Mouse (Mus musculus): Measurements from ENCODE around the gene Slc25a10.
A peak's percentile ranks its signal among the peaks of the same experiment; 100 is the strongest.

Gene Slc25a10

DNA sequence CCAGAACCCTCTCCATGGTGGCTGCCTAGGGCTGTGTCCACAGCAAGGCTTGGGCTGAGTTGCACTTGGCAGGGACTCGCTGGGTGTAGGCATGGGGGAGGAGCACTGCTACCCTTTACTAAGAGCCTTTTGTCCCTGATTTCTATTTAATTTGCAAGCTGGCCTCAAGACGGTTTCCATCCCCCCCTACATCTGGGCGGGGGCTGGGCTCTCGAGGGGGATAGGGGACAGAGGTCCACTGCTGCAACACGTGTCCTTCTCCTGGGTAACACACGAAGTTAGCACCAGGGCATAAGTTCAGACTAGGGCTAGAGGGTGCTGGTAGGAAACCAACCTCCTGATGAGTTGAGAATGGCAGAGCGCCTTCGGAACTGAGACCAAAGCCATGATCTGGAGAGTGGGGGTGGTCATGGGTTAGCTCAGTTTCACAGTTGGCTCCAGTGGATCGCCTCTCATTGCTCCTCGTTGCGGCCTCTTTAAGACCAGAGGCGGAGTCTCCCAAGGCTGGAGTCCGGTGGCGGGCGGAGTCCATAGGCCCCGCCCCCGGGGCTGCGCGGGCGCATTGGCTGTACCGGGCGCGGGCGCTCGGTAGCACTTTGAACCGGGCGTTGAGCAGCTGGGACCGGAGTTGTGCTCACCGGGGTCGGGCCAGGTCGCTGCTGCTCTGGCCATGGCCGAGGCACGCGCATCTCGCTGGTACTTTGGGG is at the start of gene Slc25a10:
TSS of gene Slc25a10 (plus strand) at position 524 of the 707 bp plus-strand sequence.
- DNase-seq (ENCODE audit: low spot score in 2 of 2): peak; percentile 89 to 90

DNA sequence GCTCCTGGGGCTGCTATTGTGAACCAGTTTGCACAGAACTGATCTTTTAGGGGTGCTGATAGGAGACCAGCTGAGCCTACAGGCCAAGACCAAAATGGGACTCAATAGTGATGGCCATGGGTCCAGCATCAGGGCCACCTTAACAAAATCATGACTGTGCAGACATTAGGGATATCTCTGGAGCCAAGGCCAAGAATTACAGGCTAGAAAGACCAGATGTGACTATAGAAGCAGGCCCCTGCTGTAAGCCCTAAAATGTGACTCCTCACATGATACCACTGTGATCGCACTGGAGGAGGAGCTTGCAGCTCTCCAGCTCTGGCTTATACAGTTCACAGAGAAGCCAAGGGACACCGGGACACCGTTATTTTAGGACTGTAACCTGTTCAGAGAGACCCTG is 49.3 kb upstream of the Slc25a10 start, which contains the start of gene Tspan10:
TSS of gene Tspan10 (plus strand) at position 301 of the 400 bp plus-strand sequence.
- DNase-seq (ENCODE audit: low spot score in 2 of 2): no peak

DNA sequence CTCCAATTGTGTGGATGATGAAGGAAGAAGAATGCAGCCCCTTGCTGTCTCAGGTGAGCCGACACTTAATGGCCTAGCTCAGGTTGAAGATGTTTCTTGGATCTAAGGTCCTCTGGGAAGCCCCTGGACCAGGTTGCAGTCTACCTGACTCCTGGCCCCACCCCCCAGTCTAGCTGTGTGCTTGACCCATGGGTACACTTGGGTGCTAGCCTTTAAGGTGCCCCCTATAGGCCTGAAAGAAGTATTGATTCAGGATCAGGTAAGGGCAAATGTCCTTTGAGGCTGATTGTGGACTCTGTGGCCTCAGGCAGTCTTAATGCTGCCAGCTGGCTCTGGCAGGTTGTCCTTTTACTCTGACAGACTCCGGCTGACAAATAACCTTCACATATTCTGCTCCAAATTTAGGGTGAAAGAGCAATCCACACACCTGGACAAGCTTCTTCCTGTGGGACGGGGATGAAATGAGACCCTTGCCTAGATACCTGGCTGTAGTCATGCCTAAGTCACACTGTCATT is 48.8 kb upstream of the Slc25a10 start:
- DNase-seq (ENCODE audit: low spot score in 2 of 2): no peak

DNA sequence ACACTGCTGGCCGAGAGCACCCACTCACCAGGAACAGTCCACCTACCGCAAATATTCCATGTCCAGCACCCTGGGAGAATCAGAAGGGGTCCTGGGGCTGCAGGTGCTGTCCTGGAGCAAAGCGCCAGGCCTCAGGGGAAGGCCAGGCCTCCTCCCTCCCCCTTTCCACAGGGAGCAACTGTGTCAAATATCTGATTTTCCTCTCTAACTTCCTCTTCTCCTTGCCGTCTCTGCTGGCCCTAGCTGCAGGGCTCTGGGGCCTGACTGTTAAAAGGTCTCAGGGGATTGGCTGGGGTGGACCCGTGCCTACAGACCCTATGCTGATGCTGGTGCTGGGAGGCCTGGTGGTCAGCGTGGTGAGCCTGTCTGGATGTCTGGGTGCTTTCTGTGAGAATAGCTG is 47.5 kb upstream of the Slc25a10 start:
- DNase-seq (ENCODE audit: low spot score in 2 of 2): no peak

DNA sequence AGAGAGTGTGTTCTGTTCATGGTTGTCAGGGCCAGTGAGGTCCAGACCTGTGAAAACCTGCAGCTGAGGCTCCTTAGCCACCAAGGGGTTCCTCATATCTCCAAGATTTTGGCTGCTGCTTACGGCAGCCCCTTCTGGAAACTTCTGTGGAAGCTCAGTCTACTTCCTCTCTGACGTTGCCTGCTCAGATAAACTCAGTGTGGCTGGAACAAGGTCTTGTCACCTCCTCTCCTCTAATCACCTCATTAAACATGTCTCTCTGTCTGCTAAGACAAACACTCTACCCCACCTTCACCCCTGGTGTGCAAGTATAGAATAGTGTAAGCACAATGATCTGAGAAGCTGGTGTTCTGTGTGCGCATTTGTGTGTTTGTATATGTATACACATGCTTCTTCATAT is 46.2 kb upstream of the Slc25a10 start:
- DNase-seq (ENCODE audit: low spot score in 2 of 2): no peak

- DNase-seq (ENCODE audit: low spot score in 2 of 2): no peak
Observed at GRCm38 (mm10) chr11:120447179-120447578, 44.5 kb upstream of the Slc25a10 start.

DNA sequence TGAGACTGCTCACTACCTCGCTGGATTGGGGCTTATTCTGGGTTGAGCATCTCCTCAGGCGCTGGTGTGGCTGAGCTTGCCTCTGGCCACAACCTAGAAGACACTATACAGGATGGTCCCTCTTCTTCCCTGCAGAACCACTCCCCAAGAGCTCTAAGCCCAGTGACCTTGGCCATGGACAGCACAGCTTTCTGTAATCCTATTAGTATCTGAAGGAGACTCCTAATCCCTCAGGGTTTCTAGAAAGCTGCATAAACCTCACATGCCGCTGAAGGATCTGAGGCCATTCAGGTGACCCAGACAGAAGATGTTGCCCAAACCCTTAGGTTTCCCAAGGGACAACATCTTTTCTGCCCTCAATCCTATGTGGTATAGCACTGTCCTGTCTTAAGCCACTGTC is 39.4 kb upstream of the Slc25a10 start:
- no peak for DNase-seq (ENCODE audit: low spot score in 2 of 2)

- DNase-seq (ENCODE audit: low spot score in 2 of 2): no peak
Observed at GRCm38 (mm10) chr11:120453306-120453705, 38.3 kb upstream of the Slc25a10 start, which contains the start of gene Pde6g. Gene Pde6g (minus strand): TSS chr11:120453500.

DNA sequence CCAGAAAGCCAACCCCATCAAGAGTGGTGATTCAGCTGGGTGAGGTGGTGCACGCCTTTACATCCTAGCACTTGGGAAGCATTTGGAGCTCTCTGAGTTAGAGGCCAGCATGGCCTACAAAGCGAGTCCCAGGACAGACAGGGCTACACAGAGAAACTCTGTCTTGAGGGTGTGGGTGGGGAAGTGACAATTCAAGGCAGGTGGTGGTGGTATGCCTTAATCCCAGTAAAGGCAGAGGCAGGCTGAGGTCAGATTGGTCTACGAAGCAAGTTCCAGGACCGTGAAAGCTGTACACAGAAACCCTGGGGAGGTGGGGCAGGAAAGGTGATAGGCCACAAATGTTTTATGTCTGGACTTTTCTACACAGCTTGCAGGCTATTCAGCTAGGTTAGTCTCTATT is 36.7 kb upstream of the Slc25a10 start:
- DNase-seq (ENCODE audit: low spot score in 2 of 2): no peak

- DNase-seq (ENCODE audit: low spot score in 2 of 2): no peak
Observed at GRCm38 (mm10) chr11:120455413-120455812, 36.2 kb upstream of the Slc25a10 start.

DNA sequence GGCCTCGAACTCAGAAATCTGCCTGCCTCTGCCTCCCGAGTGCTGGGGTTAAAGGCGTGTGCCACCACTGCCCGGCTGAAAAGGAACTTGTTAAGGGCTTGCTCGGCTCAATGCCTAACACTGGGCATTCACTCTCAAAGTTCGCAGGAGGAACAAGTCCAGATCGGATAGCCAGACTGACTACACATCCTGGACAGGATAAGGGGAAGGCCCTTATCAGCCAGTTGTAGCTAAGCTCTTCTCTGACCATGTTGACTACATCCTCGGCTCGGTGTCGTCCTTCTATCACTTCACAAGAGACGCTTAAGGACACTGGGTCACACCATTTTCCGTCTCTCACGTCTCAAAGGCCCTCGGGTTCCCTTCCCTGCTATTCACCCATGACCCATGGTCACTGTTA is 34.3 kb upstream of the Slc25a10 start:
- DNase-seq (ENCODE audit: low spot score in 2 of 2): no peak

GRCm38 (mm10) chr11:120457772-120458751 is 33.6 kb upstream of the Slc25a10 start, which contains the start of the genes Oxld1 and Ccdc137:
Gene Oxld1 (minus strand): TSS chr11:120458068.
Gene Ccdc137 (plus strand): TSS chr11:120458115.
- peak; percentile 80 to 81 for DNase-seq (ENCODE audit: low spot score in 2 of 2)

DNA sequence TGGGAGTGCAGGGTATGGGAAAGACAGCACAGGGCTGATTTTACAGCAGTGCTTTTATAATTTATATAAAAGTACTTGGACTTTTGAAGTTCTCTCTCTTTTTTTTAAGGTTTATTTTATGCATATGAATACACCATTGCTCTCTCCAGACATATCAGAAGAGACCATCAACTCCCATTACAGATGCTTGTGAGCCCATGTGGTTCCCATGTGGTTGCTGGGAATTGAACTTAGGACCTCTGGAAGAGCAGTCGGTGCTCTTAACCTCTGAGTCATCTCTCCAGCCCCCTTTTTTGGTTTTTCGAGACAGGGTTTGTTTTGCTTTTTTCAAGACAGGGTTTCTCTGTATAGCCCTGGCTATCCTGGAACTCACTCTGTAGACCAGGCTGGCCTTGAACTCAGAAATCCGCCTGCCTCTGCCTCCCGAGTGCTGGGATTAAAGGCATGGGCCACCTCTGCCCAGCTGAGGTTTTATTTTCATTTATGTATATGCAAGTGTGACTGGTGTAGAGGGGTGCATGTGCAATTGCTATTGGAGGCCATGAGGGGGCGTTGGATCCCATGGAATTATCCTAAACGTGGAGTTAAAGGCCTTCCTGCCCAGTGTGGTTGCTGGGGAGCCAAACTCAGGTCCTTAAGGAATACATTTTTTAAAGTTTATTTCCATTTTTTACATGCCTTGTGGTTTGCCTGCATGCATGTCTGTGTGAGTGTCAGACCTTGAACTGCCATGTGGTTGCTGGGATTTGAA is 32.6 kb upstream of the Slc25a10 start:
- no peak for DNase-seq (ENCODE audit: low spot score in 2 of 2)

- DNase-seq (ENCODE audit: low spot score in 2 of 2): no peak
Observed at GRCm38 (mm10) chr11:120463536-120463935, 28.1 kb upstream of the Slc25a10 start.

DNA sequence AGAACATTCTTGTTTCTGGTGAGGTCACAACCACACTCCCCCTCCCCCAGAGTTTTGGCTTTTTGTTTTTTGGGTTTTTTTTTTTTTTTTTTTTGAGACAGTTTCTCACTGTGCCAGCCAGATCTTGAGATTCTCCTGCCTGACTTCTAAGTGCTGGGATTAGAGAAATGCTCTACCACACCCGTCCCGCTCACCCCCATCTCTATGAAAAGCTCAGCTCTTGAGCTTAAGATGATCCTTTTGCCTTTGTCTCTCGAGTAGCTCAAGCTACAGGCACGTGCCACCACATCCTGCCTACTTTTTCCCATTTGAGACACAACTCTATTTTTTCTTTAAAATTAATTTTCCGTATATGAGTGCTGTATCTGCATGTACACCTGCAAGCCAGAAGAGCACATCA is 27.3 kb upstream of the Slc25a10 start:
- no peak for DNase-seq (ENCODE audit: low spot score in 2 of 2)

- no peak for DNase-seq (ENCODE audit: low spot score in 2 of 2)
Observed at GRCm38 (mm10) chr11:120465521-120465920, 26.1 kb upstream of the Slc25a10 start.

DNA sequence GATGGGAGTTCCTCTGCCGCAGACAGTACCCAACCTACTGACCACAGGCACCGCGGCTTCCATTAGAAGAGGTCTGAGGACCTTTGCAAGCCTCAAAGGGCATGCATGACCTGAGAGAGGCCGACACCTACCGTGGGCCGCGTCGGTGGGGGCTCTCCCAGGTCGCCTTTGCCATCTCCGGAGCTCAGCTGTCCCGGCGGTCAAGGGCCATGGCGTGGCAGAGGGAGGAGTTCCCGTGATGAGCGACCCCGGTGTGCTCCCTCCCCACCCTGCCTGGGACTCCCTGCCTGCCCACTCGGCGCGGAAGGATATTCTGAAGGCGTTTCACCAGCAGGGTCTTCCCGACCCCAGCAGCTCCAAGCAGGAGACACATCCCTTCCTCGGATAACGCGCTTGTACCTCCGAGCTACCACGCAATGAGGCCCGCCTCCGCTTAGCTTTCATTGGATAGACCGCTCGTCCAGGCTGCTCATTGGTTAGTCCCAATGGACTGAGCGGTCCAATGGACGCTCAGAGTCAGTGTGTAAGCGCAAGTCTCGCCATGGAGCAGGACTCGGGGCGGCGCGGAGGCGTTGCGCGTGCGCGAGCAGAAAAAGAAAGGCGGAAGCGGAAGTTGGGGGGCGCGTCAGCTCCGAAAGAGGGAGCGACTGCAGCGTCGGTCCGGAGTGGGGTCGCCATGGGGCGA is 24.4 kb upstream of the Slc25a10 start, which contains the start of gene Arl16:
TSS of gene Arl16 (minus strand) at position 557 of the 685 bp plus-strand sequence.
- DNase-seq (ENCODE audit: low spot score in 2 of 2): peak; percentile 92 to 94

DNA sequence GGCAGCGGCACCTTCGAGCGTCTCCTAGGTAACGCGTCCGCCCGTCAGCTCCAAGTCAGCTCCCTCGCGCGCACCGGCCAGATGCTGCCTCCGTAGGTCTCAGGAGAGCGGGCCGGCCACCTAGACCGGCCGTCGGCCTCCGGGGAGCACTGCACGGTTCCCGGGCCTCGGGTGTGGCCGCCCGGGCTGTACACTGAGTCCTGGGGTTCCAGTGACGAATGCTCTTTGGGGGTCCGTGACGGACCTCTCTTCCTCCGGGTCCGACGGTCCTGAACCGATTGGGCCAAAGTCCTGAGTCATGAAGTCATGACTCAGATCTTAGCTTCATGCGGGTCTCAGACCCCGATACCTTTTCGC is 23.9 kb upstream of the Slc25a10 start:
- DNase-seq (ENCODE audit: low spot score in 2 of 2): no peak

DNA sequence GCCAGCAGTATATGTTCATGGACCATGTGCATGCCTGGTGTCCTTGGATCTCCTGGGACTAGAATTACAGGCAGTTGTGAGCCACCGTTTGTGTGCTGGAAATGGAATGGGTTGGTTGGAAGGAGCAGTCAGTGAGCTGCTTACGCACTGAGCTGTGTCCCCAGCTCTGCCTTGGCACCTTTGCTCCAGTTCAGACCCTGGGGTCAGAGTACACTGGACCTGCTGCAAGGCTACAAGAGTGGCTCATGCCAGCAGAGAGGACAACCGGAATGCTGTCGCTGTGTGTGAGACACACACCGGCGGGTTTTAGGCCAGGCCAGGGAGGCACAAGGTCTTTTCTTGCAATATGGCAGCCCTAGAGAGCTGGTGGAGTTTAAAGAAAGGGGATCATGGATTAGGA is 19.6 kb upstream of the Slc25a10 start:
- DNase-seq (ENCODE audit: low spot score in 2 of 2): no peak

- no peak for DNase-seq (ENCODE audit: low spot score in 2 of 2)
Observed at GRCm38 (mm10) chr11:120483448-120483934, 8.1 kb upstream of the Slc25a10 start.
